Mouse (Mus musculus): ENCODE results near the gene Cog2.

GRCm38 (mm10) chr8:124498398-124498797 lies 22.2 kb upstream of the Cog2 start:
- TF ChIP-seq POLR2A (IDR thresholded peaks at IDR 0.05; ENCODE audit: insufficient read depth, low read depth, low read length) (no peak), CTCF (IDR thresholded peaks at IDR 0.05; ENCODE audit: insufficient read depth, low read depth, low read length) (no peak)
